Mouse (Mus musculus) brain, embryonic 14.5 days (tissue): Measurements from ENCODE around the gene Smarca2.

Experiments
- CTCF ChIP-seq: fragments of 200-500 bp; IDR thresholded peaks from 2 replicates; pipeline ENCODE4 v1.5.1; 2012; ENCODE audit warnings: inconsistent platforms, mild to moderate bottlenecking, moderate library complexity, borderline replicate concordance; ENCODE audit not compliant: insufficient read depth, insufficient read length; ENCODE audit errors: extremely low read depth
- POLR2A ChIP-seq: fragments of 200-500 bp; IDR thresholded peaks from 2 replicates; pipeline ENCODE4 v1.6.1; 2012; ENCODE audit warnings: mild to moderate bottlenecking, inconsistent platforms, borderline replicate concordance; ENCODE audit not compliant: poor library complexity, insufficient read depth, insufficient read length, severe bottlenecking; ENCODE audit errors: extremely low read depth

GRCm38 (mm10) chr19:26788446-26788845 is 183.6 kb downstream of the Smarca2 start:
- TF ChIP-seq POLR2A: no peak
- TF ChIP-seq CTCF: no peak
